Mouse (Mus musculus): ENCODE data around the gene Dnaja2.

Gene Dnaja2

DNA sequence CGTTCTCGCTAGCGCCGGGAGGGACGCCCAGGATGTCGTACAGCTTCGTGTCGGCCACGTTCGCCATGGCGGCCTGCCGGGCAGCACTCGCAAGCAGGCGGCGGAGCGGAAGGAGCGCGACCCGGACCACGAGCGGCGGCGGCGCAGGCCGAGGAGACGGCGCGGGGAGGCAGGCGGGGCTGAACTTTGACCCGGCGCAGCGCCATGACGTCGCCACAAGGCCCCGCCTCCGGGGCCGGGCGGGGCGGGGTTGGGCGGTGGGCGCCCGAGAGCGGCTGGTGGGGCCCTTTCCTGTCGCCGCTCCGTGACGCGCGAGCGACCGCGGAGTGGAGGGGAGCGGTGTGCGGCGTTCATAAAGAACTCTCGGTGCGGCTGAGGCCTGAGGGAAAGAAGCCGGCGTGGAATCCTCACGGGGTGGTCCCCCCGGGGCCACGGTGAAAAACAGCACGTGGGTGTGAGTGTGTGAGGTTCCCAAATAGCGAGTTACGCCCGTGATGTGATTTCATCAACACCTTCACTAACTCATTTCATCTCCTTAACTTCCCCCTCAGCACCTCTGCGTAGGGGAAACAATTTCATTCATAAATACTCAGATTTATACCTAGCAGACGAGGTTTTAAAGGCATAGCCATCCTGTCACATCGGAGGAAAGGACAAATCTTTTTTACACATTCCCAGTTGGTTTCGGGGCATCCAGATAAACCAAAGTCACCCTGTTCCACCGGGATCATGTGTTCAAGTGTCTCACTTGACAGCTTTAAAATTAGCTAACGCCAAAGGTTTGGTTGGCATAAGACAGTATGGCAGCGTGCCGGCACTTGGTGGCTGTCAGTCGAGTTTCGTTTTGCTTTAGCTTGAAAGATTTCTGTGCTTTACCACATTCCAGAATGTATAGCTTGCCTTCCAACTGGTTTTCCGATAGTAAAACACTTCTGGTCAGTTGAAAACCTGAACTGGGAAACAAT, at the start of gene Dnaja2:
TSS of gene Dnaja2 (minus strand) at position 164 of the 965 bp plus-strand sequence.
- peak; percentile 78 to 86 for DNase-seq (ENCODE audit: low spot score in 2 of 2)

DNA sequence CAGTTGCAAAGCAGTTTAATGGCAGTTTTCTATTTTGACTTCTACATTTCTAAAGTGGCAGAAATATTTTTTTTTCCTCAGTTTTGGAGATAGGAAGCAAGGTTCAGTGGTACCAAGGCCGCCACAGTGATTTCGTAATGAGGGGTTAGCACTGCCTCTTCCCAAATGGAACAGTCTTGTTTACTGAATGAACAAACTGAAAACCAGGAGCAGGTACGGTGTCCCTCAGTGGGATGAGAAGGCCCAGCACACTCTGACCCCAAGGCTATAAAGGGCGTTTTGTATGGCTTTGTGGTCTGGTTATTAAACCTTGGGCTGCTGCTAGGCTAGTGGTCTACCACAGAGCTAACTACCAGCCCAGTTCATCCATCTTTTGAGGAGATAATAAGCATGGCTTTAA, 49.1 kb upstream of the Dnaja2 start:
- no peak for DNase-seq (ENCODE audit: low spot score in 2 of 2)

DNA sequence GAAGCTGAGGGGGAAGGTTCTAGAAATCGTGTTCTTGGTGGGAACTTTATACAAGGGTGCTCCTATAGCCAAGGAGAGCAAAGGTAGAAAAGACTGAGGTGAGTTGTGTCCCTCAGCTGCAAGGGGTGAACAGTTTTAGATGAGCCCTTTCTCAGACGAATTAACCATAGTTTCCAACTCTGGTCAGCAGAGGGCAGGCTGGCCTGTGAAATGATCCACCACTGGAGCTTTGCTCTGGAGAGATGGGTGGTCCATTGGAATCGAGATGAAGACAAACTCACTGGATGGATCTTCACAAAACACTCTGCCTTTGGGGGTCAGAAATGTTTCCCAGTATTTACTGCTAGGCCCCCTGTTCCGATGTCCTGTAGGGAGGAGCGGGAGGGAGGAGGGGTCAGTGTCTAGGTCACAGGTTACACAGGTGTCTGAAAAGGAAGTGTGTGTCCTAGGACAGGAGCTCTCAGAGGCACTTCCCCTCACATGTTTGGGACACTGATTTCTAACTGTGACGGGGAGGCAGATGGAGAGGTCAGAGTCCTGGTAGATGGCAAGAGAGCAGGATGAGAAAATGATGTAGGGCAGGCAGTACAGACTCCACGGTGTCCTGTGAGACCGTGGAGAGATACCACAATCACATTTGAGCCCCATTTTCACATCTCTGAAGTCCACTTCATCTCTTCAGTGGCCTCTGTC, 48.2 kb upstream of the Dnaja2 start:
- DNase-seq (ENCODE audit: low spot score in 2 of 2): peak; percentile 24 to 68

DNA sequence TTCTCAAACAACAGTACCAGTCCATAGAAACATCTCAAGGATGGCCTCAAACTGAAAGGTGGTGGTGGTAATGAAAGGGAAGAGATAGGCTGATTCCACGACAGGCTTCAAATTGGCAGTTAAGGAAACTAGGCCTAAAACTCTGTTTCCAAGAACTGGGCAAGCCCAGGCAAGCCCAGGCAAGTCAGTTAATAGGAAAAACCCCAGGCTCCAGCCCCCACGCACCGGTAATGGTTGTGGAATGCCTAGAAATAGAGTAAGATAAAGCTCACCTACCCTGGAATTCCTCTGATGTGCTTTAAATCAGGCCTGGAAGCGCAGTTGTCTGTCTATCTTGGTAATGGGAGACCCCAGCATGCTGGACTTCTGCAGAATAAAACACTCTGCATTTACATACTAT, 47.6 kb upstream of the Dnaja2 start:
- DNase-seq (ENCODE audit: low spot score in 2 of 2): no peak

DNA sequence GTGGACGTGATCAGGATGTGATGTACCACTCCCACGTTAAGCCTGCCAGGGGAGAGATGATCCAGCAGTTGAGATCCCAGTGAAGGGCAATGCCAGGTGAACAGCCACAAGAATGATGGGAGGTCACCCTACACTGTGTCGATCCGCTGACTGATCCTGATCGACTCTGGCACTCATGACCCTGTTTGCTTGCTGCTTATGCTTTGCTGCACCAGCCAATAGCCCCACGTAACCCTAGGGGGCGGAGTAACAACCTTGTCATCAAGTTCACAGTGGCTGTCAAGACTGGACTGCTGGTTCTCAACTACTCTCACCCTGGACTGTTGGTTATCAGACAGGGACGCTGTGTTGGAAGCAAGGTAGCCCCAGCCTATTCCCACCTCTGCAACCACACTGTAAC, 46.6 kb upstream of the Dnaja2 start:
- DNase-seq (ENCODE audit: low spot score in 2 of 2): no peak

DNA sequence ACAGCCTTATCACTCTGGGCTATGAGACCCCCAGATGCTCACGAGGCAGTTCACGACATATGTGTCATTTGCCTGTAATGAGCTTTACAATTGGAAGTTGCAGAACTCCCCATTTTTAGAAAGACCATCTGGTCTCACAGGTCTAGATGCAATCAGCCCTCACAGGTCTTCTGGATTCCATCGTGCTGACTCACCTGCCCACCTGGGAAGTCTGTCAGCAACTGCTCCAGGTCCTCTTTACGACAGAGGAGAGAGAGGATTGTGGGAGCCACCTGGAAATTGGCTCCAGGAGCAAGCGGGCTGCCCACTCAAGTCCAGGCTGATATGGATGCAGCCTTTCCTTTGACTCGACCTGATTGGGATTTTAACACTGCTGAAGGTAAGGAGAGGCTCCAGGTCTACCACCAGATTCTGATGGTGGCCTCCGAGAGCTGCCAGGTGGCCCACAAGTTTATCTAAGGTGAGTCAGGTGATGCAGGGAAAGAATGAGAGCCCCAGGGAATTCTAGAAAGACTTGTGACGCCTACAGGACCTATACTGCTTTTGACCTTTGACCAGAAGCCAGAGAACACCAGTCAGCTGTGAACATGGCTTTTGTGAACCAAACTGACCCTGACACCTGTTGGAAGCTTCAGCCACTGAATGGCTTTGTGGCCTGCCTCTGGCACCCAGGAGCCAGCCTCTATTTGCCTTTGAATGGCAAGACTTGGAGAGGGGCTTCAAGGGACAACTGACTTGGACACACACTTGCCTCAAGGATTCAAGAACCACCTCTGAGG, 42.5 kb upstream of the Dnaja2 start:
- no peak for DNase-seq (ENCODE audit: low spot score in 2 of 2)

DNA sequence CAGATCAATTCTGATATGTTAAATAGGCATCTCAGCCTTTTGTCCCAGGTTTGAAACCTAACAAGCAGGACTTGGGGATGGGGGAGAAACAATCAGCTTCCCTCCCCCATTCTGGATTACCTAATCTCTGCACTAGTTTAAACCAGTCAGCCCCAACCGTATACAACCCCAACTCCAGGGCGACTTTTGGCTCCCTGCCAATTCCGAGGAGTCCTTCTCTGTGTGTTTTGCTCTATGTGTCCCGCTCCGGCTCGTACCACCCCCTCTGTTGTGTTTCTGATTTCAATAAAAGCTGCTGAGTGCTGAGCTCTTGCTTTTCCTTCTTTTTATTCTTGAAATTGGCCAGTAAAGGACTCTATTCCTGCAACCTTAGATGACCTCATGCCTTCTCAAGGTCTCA, 40.2 kb upstream of the Dnaja2 start:
- DNase-seq (ENCODE audit: low spot score in 2 of 2): no peak

DNA sequence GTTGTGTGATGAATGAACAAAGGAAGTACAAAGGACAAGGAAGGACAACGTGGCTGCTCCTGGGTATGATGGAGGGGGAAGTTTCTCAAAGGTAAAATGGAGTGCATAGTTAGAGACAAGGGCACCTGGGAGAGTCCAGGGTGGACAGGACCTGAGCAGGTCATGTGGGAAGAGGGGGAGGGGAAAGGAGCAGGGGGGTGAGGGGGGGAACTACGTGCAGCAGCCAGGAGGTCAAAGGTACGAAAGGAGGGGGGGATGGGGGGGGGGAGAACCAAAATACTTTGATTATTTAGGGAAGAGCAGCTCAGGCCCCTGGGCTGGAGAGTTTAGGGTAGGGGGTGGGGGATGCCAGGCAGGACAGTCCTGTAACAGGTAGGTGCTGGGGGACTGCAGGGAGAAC, 39.8 kb upstream of the Dnaja2 start:
- no peak for DNase-seq (ENCODE audit: low spot score in 2 of 2)

DNA sequence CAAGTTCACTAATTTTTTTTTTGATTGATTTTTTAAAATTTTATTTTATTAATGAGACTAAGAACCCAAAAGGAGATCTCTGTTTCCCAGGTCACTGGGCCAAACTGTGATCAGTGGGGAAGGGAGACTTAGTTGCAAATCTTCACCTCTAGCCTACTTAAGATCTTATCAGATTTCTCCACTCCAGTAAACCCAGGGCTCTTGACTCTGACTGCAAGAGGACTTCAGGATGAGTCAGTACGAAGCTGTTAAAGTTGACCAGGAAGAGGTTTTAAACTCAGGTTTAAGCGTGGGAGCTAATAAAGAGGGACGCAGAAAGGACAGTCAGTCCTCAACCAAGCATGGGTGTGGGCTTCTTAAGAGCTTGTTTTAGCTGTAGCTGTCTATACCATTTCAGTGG, 38.2 kb upstream of the Dnaja2 start:
- no peak for DNase-seq (ENCODE audit: low spot score in 2 of 2)

DNA sequence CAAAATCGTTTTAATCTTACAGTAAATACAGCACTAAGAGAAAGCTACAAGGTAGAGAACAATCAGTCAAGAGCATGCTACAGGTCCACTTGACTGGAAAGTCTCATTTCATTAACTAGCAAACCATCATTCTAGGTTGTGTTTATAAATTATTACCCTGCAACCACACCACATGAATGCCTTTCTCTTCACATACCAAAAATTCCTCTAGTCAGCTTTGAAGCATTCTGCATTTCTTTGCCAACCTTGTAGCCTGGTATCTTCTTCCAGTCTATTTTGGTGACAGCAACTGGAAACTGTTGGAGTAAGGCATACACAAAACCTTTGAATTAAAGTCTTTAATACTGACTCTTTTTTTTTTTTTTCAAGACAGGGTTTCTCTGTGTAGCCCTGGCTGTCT, 36.4 kb upstream of the Dnaja2 start:
- no peak for DNase-seq (ENCODE audit: low spot score in 2 of 2)

DNA sequence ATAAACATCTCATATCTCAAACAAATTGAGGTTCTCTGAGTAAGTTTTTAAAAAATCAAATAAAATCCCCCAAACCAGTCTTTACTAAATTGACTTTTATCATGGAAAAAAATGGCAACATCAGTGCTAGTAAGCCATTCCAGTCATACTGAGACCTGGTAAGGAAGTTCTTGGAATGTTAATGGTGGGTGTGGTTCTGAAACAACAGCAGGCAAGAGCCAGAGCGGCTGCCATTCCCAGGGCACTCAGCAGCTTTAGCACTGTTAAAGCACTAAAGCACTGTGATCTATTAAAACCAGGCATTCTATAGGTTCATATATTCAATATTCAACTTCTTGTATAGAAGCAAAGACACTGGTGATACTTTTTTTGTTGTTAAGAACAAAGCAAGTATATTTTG, 35.1 kb upstream of the Dnaja2 start:
- no peak for DNase-seq (ENCODE audit: low spot score in 2 of 2)

DNA sequence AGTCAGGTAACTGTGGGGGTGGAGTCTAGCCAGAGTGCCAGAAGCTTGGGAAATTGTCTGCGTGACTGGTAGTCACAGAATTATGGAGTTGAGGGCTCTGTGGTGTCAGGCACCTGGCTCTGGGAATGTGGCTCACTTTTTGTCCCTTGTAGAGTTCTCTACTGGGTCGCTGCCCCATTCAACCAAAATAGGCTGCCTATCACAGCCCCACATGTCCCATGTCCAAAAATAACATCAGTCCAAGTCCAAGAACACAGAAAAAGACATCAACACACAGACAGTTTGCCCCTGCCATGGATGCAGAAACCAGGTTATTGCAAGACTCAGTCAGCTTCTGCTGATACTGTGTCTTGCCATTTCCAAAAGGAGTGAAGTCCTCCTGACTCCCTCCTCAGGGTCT, 33.5 kb upstream of the Dnaja2 start:
- no peak for DNase-seq (ENCODE audit: low spot score in 2 of 2)

DNA sequence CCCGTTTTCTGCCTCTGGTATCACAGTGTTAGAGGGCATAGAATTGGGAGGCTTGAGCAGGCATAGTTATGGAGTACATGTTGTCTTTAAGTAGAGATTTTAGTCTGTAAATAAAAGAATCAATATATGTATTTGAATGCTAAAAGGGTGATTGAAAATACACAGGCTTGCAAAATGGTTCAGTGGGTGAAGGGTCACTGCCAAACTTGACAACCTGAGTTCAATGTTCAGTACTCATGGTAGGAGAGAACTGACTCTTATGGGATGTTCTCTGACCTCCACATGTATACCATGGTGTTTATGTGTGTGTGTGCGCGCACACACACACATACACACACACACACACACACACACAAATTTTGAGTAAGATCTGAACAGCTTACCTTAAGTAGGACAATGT, 22.5 kb upstream of the Dnaja2 start:
- no peak for DNase-seq (ENCODE audit: low spot score in 2 of 2)

DNA sequence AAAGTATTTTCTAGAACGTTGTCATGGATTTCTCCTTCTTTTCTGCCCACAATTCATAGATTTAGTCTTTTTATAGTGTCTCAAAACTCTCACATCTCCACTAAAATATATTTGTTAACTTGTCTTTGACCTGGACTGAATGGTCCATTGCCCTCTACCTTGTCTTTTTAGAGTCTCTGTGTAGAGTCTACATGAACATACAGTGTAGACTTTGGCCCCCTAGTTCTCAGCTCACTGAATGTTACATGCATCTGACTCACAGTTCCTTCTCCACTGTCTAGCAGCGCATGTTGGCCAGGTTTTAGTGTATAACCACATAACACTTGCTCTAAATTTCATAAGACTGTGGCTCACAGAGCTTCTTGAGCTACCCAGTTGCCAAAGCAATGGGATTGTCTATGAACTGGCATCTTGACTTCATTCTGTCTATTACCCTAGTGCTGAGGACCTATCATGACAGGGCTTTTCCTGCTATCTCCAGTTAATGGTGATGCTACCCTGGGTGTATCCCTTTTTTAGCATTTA, 18.9 kb upstream of the Dnaja2 start:
- DNase-seq (ENCODE audit: low spot score in 2 of 2): no peak

DNA sequence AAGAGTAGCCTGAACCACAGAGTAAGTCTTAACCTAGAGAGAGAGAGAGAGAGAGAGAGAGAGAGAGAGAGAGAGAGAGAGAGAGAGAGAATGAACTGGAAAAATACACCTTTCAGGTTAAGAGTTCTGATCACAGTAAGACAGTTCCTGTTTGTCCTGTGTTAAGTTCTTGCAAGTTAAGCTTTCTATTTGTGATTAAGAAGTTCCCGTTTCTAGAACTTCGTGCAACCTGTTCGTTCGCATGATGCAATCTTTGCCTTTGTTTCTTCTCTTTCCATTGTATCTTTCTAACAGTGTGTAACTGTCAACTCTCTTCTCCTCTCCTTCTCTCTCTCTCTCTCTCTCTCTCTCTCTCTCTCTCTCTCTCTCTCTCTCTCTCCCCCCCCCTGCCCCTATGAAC, 15.3 kb upstream of the Dnaja2 start:
- no peak for DNase-seq (ENCODE audit: low spot score in 2 of 2)

DNA sequence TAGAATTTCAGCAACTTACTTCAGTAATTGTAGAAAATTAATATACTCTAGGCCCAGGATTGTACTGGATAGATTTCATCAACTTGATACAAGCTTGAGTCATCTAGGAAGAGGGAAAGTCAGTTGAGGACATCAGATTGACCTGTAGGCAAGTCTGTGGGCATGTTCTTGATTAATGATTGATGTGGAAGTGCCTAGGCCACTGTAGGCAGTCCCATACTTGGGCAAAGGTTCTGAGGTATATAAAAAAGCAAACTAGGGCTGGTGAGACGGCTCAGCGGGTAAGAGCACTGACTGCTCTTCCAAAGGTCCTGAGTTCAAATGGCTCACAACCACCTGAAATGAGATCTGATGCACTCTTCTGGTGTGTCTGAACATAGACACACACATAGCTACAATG, 12.7 kb upstream of the Dnaja2 start:
- DNase-seq (ENCODE audit: low spot score in 2 of 2): no peak

DNA sequence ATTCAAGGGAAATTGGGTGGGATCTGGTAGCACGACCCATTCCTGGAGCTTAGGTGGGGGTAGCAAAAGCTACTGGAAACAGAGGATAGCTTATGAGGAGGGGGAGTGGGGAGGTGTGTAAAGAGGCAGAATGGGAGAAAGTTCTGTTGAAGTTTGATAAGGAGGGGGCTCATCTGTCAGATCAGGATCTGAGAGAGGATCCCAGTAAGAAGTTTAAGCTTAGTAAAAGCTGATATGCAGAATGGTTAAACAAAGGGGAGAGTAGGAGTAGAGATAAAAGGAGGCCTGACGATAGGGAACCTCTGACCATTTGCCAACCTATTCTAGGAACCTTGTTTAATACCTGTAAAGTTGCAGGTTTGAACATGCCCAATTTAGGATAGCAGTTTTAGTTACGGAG, 10.0 kb upstream of the Dnaja2 start:
- DNase-seq (ENCODE audit: low spot score in 2 of 2): no peak

DNA sequence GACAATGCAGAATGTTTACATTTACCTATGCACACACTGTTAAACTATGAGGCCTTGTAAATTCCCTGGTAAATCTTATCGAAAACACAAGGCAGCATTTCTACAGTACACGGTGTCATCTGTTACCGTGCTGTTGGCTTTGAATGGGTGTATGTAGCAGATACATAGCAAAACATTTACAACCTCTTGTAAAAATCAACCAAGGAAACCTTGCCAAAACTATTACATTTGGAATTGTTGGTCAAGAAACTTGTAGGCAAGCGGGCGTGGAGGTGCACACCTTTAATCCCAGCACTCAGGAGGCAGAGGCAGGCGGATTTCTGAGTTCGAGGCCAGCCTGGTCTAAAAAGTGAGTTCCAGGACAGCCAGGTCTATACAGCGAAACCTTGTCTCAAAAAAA, 8.2 kb upstream of the Dnaja2 start:
- DNase-seq (ENCODE audit: low spot score in 2 of 2): no peak

DNA sequence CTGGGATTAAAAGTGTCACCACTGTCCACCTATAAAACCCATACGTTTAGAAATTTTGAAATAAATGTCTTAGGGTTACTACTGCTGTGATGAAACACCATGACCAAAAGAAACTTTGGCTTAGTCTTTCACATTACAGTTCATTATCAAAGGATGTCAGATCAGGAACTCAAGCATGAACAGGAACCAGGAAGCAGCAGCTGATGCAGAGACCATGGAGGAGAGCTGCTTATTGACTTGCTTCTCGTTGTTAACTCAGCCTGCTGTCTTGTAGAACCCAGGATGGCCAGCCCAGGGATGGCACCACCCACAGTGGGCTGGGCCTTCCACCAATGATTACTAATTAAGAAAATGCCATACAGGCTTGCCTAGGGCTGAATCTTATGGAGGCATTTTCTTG, 4.8 kb upstream of the Dnaja2 start:
- DNase-seq (ENCODE audit: low spot score in 2 of 2): no peak

DNA sequence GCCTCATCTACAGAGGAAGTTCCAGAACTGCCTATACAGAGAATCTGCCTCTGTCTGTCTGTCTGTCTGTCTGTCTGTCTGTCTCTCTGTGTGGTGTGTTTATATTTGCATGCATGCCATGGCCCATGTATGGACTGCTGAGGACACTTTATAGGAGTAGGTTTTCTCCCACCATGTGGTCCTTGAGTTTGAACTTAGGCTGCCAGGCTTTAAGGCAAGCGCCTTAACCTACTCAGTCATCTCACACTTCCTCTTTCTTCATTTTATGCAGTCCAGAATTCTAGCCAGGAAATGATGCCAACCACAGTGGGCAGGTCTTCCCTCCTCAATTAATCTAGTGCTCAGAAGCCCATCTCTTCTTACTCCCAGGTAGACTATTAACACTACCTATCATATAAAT, 4.1 kb upstream of the Dnaja2 start:
- DNase-seq (ENCODE audit: low spot score in 2 of 2): no peak

DNA sequence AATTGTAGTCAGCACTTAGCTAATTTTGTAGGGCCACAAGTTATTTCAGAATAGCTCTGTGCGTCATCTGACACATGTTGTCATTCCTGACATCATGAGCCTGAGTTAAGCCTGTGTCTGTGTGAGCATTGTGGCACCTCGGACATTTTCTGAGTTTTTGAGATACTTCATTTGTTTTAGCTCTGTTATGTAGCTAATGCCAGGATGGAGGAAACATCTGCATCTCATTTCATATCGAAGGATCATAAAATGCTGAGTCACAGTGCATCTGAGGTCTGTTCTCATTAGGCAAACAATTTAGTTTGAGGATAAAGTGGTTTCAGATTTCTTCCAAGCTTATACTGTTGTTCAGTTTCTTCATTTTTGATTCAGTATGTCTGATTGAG, 2.5 kb upstream of the Dnaja2 start:
- DNase-seq (ENCODE audit: low spot score in 2 of 2): no peak

DNA sequence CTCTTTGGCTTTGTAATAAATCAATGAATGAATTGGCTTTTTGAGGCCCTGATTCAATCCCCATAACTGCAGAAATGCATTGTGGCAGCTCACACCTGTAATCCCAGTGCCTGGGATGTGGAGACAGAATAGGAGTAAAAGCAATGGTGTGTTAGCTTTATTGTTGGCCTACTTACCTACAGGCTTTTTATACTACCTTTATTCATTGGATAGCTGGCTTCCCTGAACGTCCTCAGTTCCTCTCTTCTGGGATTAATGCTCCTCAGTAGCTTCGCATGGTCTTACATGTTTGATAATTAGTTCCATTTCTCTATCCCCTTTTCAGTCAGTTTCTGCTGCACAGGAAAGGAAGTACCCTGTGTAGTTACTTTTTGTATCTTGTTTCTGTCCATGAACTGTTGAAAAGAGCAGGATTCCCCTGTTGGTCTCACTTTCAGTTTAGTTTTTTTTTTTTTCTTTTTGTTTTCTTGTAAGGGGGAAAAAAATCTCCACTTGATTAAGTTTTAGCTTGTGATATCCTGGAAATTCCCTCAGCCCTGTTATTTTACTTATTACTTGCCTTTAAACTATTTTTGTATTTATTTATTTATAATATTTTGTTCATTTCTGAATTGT, 1.9 kb upstream of the Dnaja2 start:
- DNase-seq (ENCODE audit: low spot score in 2 of 2): no peak
